Mouse (Mus musculus) CH12.LX (cell line): ENCODE measurements around the gene Pgd. TPM values are rescaled to one million over a fixed set of nuclear protein-coding genes. Genes with fewer than 3 reads are reported as not detected.

ENCODE experiments used
- DNase-seq: peaks from one replicate; pipeline ENCODE4 v3.0.0-alpha.2; 2013; ENCODE audit errors: extremely low read depth
- H3K27ac ChIP-seq: 2 replicates; pipeline ENCODE4 v1.5.1; 2012; ENCODE audit warnings: low read depth, mild to moderate bottlenecking, control low read depth, moderate library complexity; ENCODE audit not compliant: insufficient read depth
- H3K27me3 ChIP-seq: replicated peaks from 2 replicates; pipeline ENCODE3; 2012; ENCODE audit warnings: inconsistent platforms
- H3K36me3 ChIP-seq, 2 experiments: replicated peaks in 1 of 2; 2 replicates each; pipeline versions ENCODE3 to v1.6.1; 2012; ENCODE audit warnings: inconsistent platforms in 1 of 2, low read length in 1 of 2, mild to moderate bottlenecking in 1 of 2, mixed read lengths in 1 of 2, moderate library complexity in 1 of 2; ENCODE audit not compliant: control insufficient read depth in 1 of 2, insufficient read depth in 1 of 2
- H3K4me1 ChIP-seq, 2 experiments: 2 replicates each; pipeline ENCODE4 v1.6.1; 2012; ENCODE audit warnings: inconsistent platforms in 1 of 2, moderate library complexity in 1 of 2; ENCODE audit not compliant: insufficient read depth in 2 of 2, control insufficient read depth in 1 of 2
- H3K4me2 ChIP-seq: 2 replicates; pipeline ENCODE4 v1.6.1; 2012; ENCODE audit warnings: low read depth, mild to moderate bottlenecking, control low read depth; ENCODE audit not compliant: poor library complexity, insufficient read depth, severe bottlenecking
- H3K4me3 ChIP-seq, 3 experiments: fragments of 150-350 bp in 1 of 3; sonication (generic) in 1 of 3; replicated peaks in 1 of 3; 2 replicates each; pipeline versions ENCODE3 to v1.5.1; 2011 to 2012; ENCODE audit warnings: low read depth in 2 of 3, low read length in 2 of 3, mild to moderate bottlenecking in 2 of 3, moderate library complexity in 2 of 3, control low read depth in 1 of 3, improper control_type of control experiment in 1 of 3, inconsistent platforms in 1 of 3, mixed read lengths in 1 of 3; ENCODE audit not compliant: poor library complexity in 1 of 3
- H3K79me2 ChIP-seq: replicated peaks from 2 replicates; pipeline ENCODE4 v1.6.1; 2012; ENCODE audit warnings: mild to moderate bottlenecking, moderate library complexity; ENCODE audit not compliant: control insufficient read depth, poor library complexity, insufficient read depth, severe bottlenecking; ENCODE audit errors: extremely low read depth
- H3K9ac ChIP-seq: 2 replicates; pipeline ENCODE4 v1.6.1; 2012; ENCODE audit warnings: low read depth, mild to moderate bottlenecking, control low read depth, moderate library complexity; ENCODE audit not compliant: insufficient read depth
- H3K9me3 ChIP-seq: replicated peaks from 2 replicates; pipeline ENCODE3; 2012; ENCODE audit warnings: low read length, inconsistent platforms, mixed read lengths
- BHLHE40 ChIP-seq: IDR thresholded peaks from 2 replicates; pipeline ENCODE4 v1.6.1; 2011; ENCODE audit warnings: mild to moderate bottlenecking, low read depth, low read length, improper control_type of control experiment
- CHD2 ChIP-seq: IDR thresholded peaks from 2 replicates; pipeline ENCODE4 v1.6.1; 2011; ENCODE audit warnings: low read length, improper control_type of control experiment
- E2F4 ChIP-seq: IDR thresholded peaks from 2 replicates; pipeline ENCODE4 v1.6.1; 2011; ENCODE audit warnings: low read depth, low read length, improper control_type of control experiment; ENCODE audit not compliant: insufficient replicate concordance
- ELF1 ChIP-seq: IDR thresholded peaks from 2 replicates; pipeline ENCODE4 v1.6.1; 2014; ENCODE audit warnings: low read depth, mild to moderate bottlenecking, inconsistent platforms, low read length, improper control_type of control experiment
- EP300 ChIP-seq: IDR thresholded peaks from 2 replicates; pipeline ENCODE4 v1.6.1; 2011; ENCODE audit warnings: low read length, improper control_type of control experiment
- ETS1 ChIP-seq: conservative IDR thresholded peaks from 2 replicates; pipeline ENCODE4 v1.6.1; 2012; ENCODE audit warnings: low read depth, mild to moderate bottlenecking, inconsistent platforms, low read length, improper control_type of control experiment, moderate library complexity
- GABPA ChIP-seq: IDR thresholded peaks from 2 replicates; pipeline ENCODE4 v1.6.1; 2012; ENCODE audit warnings: low read depth, low read length, improper control_type of control experiment, inconsistent platforms; ENCODE audit not compliant: insufficient replicate concordance
- IRF4 ChIP-seq: IDR thresholded peaks from 2 replicates; pipeline ENCODE4 v1.6.1; 2014; ENCODE audit warnings: low read depth, mild to moderate bottlenecking, inconsistent platforms, low read length, improper control_type of control experiment
- KAT2A ChIP-seq: IDR thresholded peaks from 2 replicates; pipeline ENCODE4 v1.6.1; 2012; ENCODE audit warnings: low read length, improper control_type of control experiment, inconsistent platforms; ENCODE audit not compliant: insufficient replicate concordance
- MAFK ChIP-seq: IDR thresholded peaks from 2 replicates; pipeline ENCODE4 v1.6.1; 2011; ENCODE audit warnings: low read length, improper control_type of control experiment; ENCODE audit not compliant: insufficient replicate concordance
- MAX ChIP-seq: IDR thresholded peaks from 2 replicates; pipeline ENCODE4 v1.6.1; 2011; ENCODE audit warnings: low read length, improper control_type of control experiment
- MEF2A ChIP-seq: IDR thresholded peaks from 2 replicates; pipeline ENCODE4 v1.6.1; 2014; ENCODE audit warnings: low read depth, mild to moderate bottlenecking, inconsistent platforms, low read length, improper control_type of control experiment, borderline replicate concordance
- MYC ChIP-seq: IDR thresholded peaks from 2 replicates; pipeline ENCODE4 v1.6.1; 2011; ENCODE audit warnings: low read depth, mild to moderate bottlenecking, improper control_type of control experiment, low read length
- NELFE ChIP-seq: IDR thresholded peaks from 2 replicates; pipeline ENCODE4 v1.6.1; 2011; ENCODE audit warnings: low read depth, low read length, improper control_type of control experiment
- RAD21 ChIP-seq: IDR thresholded peaks from 2 replicates; pipeline ENCODE4 v1.6.1; 2011; ENCODE audit warnings: low read depth, mild to moderate bottlenecking, low read length, improper control_type of control experiment, moderate library complexity
- RCOR1 ChIP-seq: conservative IDR thresholded peaks from 2 replicates; pipeline ENCODE4 v1.6.1; 2012; ENCODE audit warnings: low read depth, mild to moderate bottlenecking, inconsistent platforms, low read length, improper control_type of control experiment
- SIN3A ChIP-seq: IDR thresholded peaks from 2 replicates; pipeline ENCODE4 v1.6.1; 2012; ENCODE audit warnings: low read length, improper control_type of control experiment, inconsistent platforms
- TBP ChIP-seq: conservative IDR thresholded peaks from 2 replicates; pipeline ENCODE4 v1.6.1; 2011; ENCODE audit warnings: low read depth, low read length, improper control_type of control experiment
- TCF12 ChIP-seq: IDR thresholded peaks from 2 replicates; pipeline ENCODE4 v1.6.1; 2014; ENCODE audit warnings: low read depth, mild to moderate bottlenecking, inconsistent platforms, low read length, improper control_type of control experiment
- UBTF ChIP-seq: IDR thresholded peaks from 2 replicates; pipeline ENCODE4 v1.6.1; 2012; ENCODE audit warnings: low read depth, mild to moderate bottlenecking, inconsistent platforms, low read length, improper control_type of control experiment, moderate library complexity
- USF1 ChIP-seq: IDR thresholded peaks from 2 replicates; pipeline ENCODE4 v1.6.1; 2014; ENCODE audit warnings: low read depth, mild to moderate bottlenecking, inconsistent platforms, low read length, improper control_type of control experiment
- ZKSCAN1 ChIP-seq: IDR thresholded peaks from 2 replicates; pipeline ENCODE4 v1.6.1; 2012; ENCODE audit warnings: low read depth, inconsistent platforms, low read length, improper control_type of control experiment, borderline replicate concordance
- ZMIZ1 ChIP-seq: IDR thresholded peaks from 2 replicates; pipeline ENCODE4 v1.6.1; 2012; ENCODE audit warnings: low read depth, mild to moderate bottlenecking, inconsistent platforms, low read length, improper control_type of control experiment
- dilution Hi-C: fragments of 300-500 bp; cut with MboI; formaldehyde crosslinking; loops from 2 replicates; pipeline ENCODE4 v1.14.3; 2020; ENCODE audit warnings: low sequenced_read_pairs; ENCODE audit not compliant: extremely low pct_unique_long_range_greater_than_20kb, extremely low pct_ligation_motif_present
- in situ Hi-C: fragments of 300-500 bp; cut with MboI; formaldehyde crosslinking; loops from 3 replicates; pipeline ENCODE4 v1.14.3; 2019; ENCODE audit warnings: low sequenced_read_pairs, low pct_ligation_motif_present, low pct_unique_long_range_greater_than_20kb, mixed read lengths
- polyA plus RNA-seq: library from polyadenylated mRNA; unstranded; fragments of >175 nt; gene quantifications from 2 replicates; pipeline ENCODE4 v1.2.1, GENCODE M21; 2012; ENCODE audit warnings: low read depth; ENCODE audit not compliant: insufficient read length
- total RNA-seq, 2 experiments: library from RNA; depleted of rRNA; stranded (reverse); fragments of 300-350 nt in 1 of 2; fragments of >200 nt in 1 of 2; gene quantifications; 2 replicates each; pipeline ENCODE4 v1.2.3; 2012 to 2014

The Pgd gene
- total and polyA plus RNA-seq, 3 experiments: 50.1 to 251 (median 51.6) TPM

DNA sequence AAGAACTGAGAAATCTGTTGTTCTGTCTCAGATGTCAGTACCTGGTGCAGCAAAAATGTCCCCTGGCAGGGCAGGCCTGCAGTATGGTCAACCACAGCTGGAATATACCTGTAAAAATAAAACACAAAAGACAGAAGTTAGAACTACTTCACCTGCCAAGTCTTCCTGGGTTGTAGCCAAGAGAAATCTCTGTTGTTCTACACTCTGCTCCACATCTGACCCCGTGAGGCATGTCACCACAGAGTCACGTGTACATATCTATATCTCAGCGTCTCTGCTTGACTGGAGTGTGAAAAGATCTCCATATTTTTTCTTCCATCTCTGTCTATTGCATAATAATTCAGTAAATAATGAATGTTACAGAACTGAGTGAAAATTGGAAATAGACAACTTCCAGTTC lies 35.9 kb upstream of the Pgd start:
- Histone ChIP-seq H3K27ac (no peak overlapping the region), H3K4me1 (peaks cover 4 to 24% of the 10 kb centered on the region in 2 experiments), H3K4me3 (no peak overlapping the region)
- DNase-seq: no peak
- TF ChIP-seq UBTF: no peak
- TF ChIP-seq MEF2A: no peak
- TF ChIP-seq EP300: no peak
- TF ChIP-seq KAT2A: no peak
- 0 out of 2 replicates have a peak, but pooled peaks have one; percentile 29 for TF ChIP-seq BHLHE40
- TF ChIP-seq MYC: no peak
- no peak for TF ChIP-seq RAD21
- TF ChIP-seq, all 38 proteins: peak for 1
- Histone ChIP-seq H3K4me2 (no peak overlapping the region), H3K9ac (no peak overlapping the region), H3K27me3 (no peaks in the 10 kb centered on the region), H3K79me2 (no peaks in the 10 kb centered on the region), H3K36me3 (peaks cover 47 to 50% of the 10 kb centered on the region in 2 experiments), H3K9me3 (no peaks in the 10 kb centered on the region)
- in situ Hi-C loops (no loop called here), dilution Hi-C loops (no loop called here)

DNA sequence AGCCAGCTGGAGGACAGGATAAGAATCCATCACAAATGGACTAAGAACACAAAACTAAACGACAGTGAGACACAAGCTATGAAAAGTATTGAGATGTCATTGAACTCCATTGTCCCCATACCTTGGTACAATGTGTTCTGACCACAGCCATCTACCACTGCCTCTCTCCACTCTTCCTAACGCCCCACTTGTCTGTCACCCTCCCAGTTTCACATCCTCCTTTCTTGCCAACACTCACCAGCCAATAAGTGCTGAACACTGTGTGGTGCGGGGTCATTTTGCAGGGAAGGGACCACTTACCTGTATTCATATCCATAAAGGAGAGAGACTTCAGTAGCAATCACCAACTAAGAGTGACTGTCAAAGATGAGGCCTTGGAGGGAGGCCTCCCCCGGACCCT lies 34.5 kb upstream of the Pgd start:
- Histone ChIP-seq H3K27ac (peak overlapping the region; percentile 4; the same call in 1 of the 2 replicates), H3K9me3 (no peaks in the 10 kb centered on the region), H3K27me3 (no peaks in the 10 kb centered on the region), H3K4me1 (peaks cover 4 to 24% of the 10 kb centered on the region in 2 experiments), H3K79me2 (no peaks in the 10 kb centered on the region), H3K9ac (no peak overlapping the region), H3K4me2 (no peak overlapping the region), H3K36me3 (peaks cover 45 to 47% of the 10 kb centered on the region in 2 experiments), H3K4me3 (no peak overlapping the region)
- dilution Hi-C loops: no loop called here
- in situ Hi-C loops: no loop called here
- DNase-seq: peak; percentile 25
- no peak for TF ChIP-seq E2F4
- TF ChIP-seq IRF4: peak; percentile 89
- no peak for TF ChIP-seq ZKSCAN1
- TF ChIP-seq EP300: peak; percentile 78
- TF ChIP-seq ELF1: no peak
- no peak for TF ChIP-seq USF1

DNA sequence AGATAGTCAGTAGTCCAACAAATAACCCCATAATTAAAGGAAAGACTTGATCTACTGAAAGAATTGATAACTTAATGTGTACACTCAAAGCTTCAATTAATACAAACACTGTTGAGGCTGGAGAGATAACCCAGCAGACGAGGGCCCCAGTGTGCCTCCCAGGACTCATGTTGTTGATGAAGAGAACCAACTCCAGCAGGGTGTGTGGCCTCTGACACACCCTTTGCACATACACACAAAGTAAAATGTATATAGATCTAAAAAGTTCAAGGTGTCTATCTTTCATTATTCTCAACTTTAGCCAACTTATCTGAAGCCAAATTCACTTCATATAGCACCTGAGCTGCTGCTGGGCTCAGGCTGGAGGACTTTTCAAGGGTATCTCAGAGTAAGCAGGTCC lies 30.6 kb upstream of the Pgd start:
- no peak overlapping the region for H3K4me2 ChIP-seq
- no peaks in the 10 kb centered on the region for H3K9me3 ChIP-seq
- DNase-seq: no peak
- H3K4me3 ChIP-seq: no peak overlapping the region
- dilution Hi-C loops (no loop called here), in situ Hi-C loops (no loop called here)
- H3K27me3 ChIP-seq: no peaks in the 10 kb centered on the region
- H3K27ac ChIP-seq: no peak overlapping the region
- peaks cover 4 to 17% of the 10 kb centered on the region in 2 experiments for H3K4me1 ChIP-seq
- H3K79me2 ChIP-seq: no peaks in the 10 kb centered on the region
- TF ChIP-seq IRF4 (no peak), SIN3A (no peak), TCF12 (no peak), RAD21 (no peak), MAFK (no peak), GABPA (no peak), USF1 (no peak), BHLHE40 (no peak), TBP (no peak), KAT2A (no peak), MAX (no peak), ETS1 (no peak), CHD2 (no peak), ZMIZ1 (no peak), RCOR1 (no peak), ELF1 (no peak), NELFE (no peak), E2F4 (no peak)
- H3K9ac ChIP-seq: no peak overlapping the region
- H3K36me3 ChIP-seq: peaks cover 35 to 41% of the 10 kb centered on the region in 2 experiments
